Comparison of ENCODE assay signal across 8 mouse cellular contexts in genomic region chr9:104262016-104262762, GRCm38 (mm10). TPM values are rescaled to one million over a fixed set of nuclear protein-coding genes. Genes with fewer than 3 reads are reported as not detected.
DNase-seq lines count a peak whose midpoint lies in the region; ATAC-seq and TF ChIP-seq lines count a peak whose summit lies in the region.

No protein-coding gene starts in this region.

- peak overlapping the region; percentile 97 for H3K9ac ChIP-seq in kidney, postnatal 0 days (ENCODE audit: low read depth, low read length)
- peak overlapping the region; percentile 92 for H3K9ac ChIP-seq in stomach, embryonic 16.5 days (ENCODE audit: low read length)

- no peaks in the 10 kb centered on the region for H3K9me3 ChIP-seq in kidney, postnatal 0 days (replicated peaks; ENCODE audit: low read length)
- H3K9me3 ChIP-seq in stomach, embryonic 16.5 days (replicated peaks; ENCODE audit: control insufficient read depth, low read length): no peaks in the 10 kb centered on the region

- no peaks in the 10 kb centered on the region for H3K4me1 ChIP-seq in brown adipose tissue, adult 24 weeks (ENCODE audit: control insufficient read depth, insufficient read depth, insufficient read length, low read length)
- H3K4me1 ChIP-seq in kidney, postnatal 0 days (replicated peaks; ENCODE audit: insufficient read depth, low read length): 0 out of 2 replicates have a peak, but pooled peaks cover 10% of the 10 kb centered on the region
- H3K4me1 ChIP-seq in stomach, embryonic 16.5 days (ENCODE audit: control insufficient read depth, insufficient read depth, low read length): peaks cover 19% of the 10 kb centered on the region

- peak; percentile 55 for ATAC-seq in cerebellum, adult (ENCODE audit: insufficient number of reproducible peaks, low FRiP score, low TSS enrichment)
- ATAC-seq in granulocyte monocyte progenitor cell, adult 5-6 weeks (replicated peaks; ENCODE audit: poor library complexity, severe bottlenecking): peak; percentile 36
- peak; percentile 70 for ATAC-seq in kidney, postnatal 0 days (replicated peaks; ENCODE audit: low FRiP score, low read depth)
- peak; percentile 54 for ATAC-seq in stomach, embryonic 16.5 days (ENCODE audit: insufficient read depth, low FRiP score)

- peak overlapping the region; percentile 27 for H3K27ac ChIP-seq in brown adipose tissue, adult 24 weeks (replicated peaks; ENCODE audit: low read depth, low read length)
- peak overlapping the region; percentile 96 for H3K27ac ChIP-seq in kidney, postnatal 0 days
- peak overlapping the region; percentile 88 for H3K27ac ChIP-seq in stomach, embryonic 16.5 days (ENCODE audit: low read length)

- no peak for TF ChIP-seq CTCF in kidney, postnatal 0 days (IDR thresholded peaks at IDR 0.05; ENCODE audit: low read depth)

- WGBS in kidney, postnatal 0 days: under 1% methylated on average over 39 of the region's 46 CpGs
- under 1% methylated on average over 46 of the region's 46 CpGs for WGBS in stomach, embryonic 16.5 days

- H3K4me2 ChIP-seq in kidney, postnatal 0 days (ENCODE audit: low read length): peak overlapping the region; percentile 65
- H3K4me2 ChIP-seq in stomach, embryonic 16.5 days (ENCODE audit: low read depth, low read length): peak overlapping the region; percentile 66

- H3K36me3 ChIP-seq in kidney, postnatal 0 days (ENCODE audit: insufficient read depth, low read length): no peaks in the 10 kb centered on the region
- no peaks in the 10 kb centered on the region for H3K36me3 ChIP-seq in stomach, embryonic 16.5 days (ENCODE audit: control insufficient read depth, insufficient read depth, low read length)

- no peaks in the 10 kb centered on the region for H3K27me3 ChIP-seq in kidney, postnatal 0 days (ENCODE audit: insufficient read depth, low read length)
- no peaks in the 10 kb centered on the region for H3K27me3 ChIP-seq in stomach, embryonic 16.5 days (ENCODE audit: control insufficient read depth, insufficient read depth, low read length)

- peak overlapping the region; percentile 75 for H3K4me3 ChIP-seq in brown adipose tissue, adult 24 weeks (ENCODE audit: insufficient read depth, low read depth, low read length)
- peak overlapping the region; percentile 98 for H3K4me3 ChIP-seq in kidney, postnatal 0 days (replicated peaks; ENCODE audit: low read depth, low read length)
- peak overlapping the region; percentile 93 for H3K4me3 ChIP-seq in stomach, embryonic 16.5 days (replicated peaks; ENCODE audit: low read length)

- no peak for DNase-seq in cerebellum, adult 9-10 months
- peak; percentile 36 for DNase-seq in 416B (ENCODE audit: low read depth)
- DNase-seq in kidney, postnatal 0 days (ENCODE audit: low spot score): peak; percentile 71
- peak; percentile 32 for DNase-seq in lung, postnatal 14 days

RNA-seq across cellular contexts. Expression of gene Dnajc13, which starts 0.5 kb away (rescaled TPM):
- 22.8 and 33.7 TPM in 2 replicates for polyA plus RNA-seq in brown adipose tissue, adult 24 weeks (2012; ENCODE audit: insufficient read depth, insufficient read length, missing spikeins)
- 62.3 and 102 TPM in 2 replicates for total RNA-seq in granulocyte monocyte progenitor cell, adult 5-6 weeks (2014; fragmentation: Nextera tagmentation)
- 48.9 and 53.9 TPM in 2 replicates for total RNA-seq in granulocyte monocyte progenitor cell, adult 5-6 weeks (2017)
- polyA plus RNA-seq in kidney, postnatal 0 days (2015; fragmentation: Nextera tagmentation; extraction: Ambion mirVana): 20.8 and 21.9 TPM in 2 replicates
- polyA plus RNA-seq in stomach, embryonic 16.5 days (2015; fragmentation: Nextera tagmentation; extraction: Ambion mirVana): 18.6 and 19.8 TPM in 2 replicates

Comparison
In these comparisons a context has a peak if more than half of its experiments do, and no peak if none do; other contexts are left out.
1. H3K27ac ChIP-seq: peak in every context shown above with its lines; median percentile 96 in kidney, postnatal 0 days; 88 in stomach, embryonic 16.5 days; 27 in brown adipose tissue, adult 24 weeks.